Mouse (Mus musculus) natural killer cell, adult 2 months (primary cell): Measurements from ENCODE around the gene Col23a1.

Experiments
- DNase-seq, 2 experiments: peaks; one replicate each; pipeline ENCODE4 v3.0.0; 2022; ENCODE audit warnings: low spot score in 2 of 2

Col23a1 gene

GRCm38 (mm10) chr11:51431287-51431686, 141.6 kb downstream of the Col23a1 start:
- no peak for DNase-seq

- DNase-seq, result no peak
Measured at GRCm38 (mm10) chr11:51431968-51432367, 142.2 kb downstream of the Col23a1 start.

GRCm38 (mm10) chr11:51442006-51442405, 152.3 kb downstream of the Col23a1 start:
- no peak for DNase-seq

GRCm38 (mm10) chr11:51442599-51442998, 152.9 kb downstream of the Col23a1 start:
- DNase-seq, result no peak

GRCm38 (mm10) chr11:51443818-51444217, 154.1 kb downstream of the Col23a1 start:
- no peak for DNase-seq

- DNase-seq, result no peak
Measured at GRCm38 (mm10) chr11:51444649-51445048, 154.9 kb downstream of the Col23a1 start.

- no peak for DNase-seq
Measured at GRCm38 (mm10) chr11:51446711-51447425, 157.1 kb downstream of the Col23a1 start.

GRCm38 (mm10) chr11:51448256-51448655, 158.5 kb downstream of the Col23a1 start:
- no peak for DNase-seq

- DNase-seq, result no peak
Measured at GRCm38 (mm10) chr11:51448680-51449079, 159.0 kb downstream of the Col23a1 start.

- DNase-seq, result no peak
Measured at GRCm38 (mm10) chr11:51449881-51450280, 160.2 kb downstream of the Col23a1 start.

- DNase-seq, result no peak
Measured at GRCm38 (mm10) chr11:51451281-51451680, 161.6 kb downstream of the Col23a1 start.

- no peak for DNase-seq
Measured at GRCm38 (mm10) chr11:51451925-51452324, 162.2 kb downstream of the Col23a1 start.

GRCm38 (mm10) chr11:51453742-51454141, 164.0 kb downstream of the Col23a1 start:
- DNase-seq, result no peak

GRCm38 (mm10) chr11:51455501-51455900, 165.8 kb downstream of the Col23a1 start:
- DNase-seq, result no peak

- no peak for DNase-seq
Measured at GRCm38 (mm10) chr11:51457624-51458023, 167.9 kb downstream of the Col23a1 start.

- DNase-seq, result no peak
Measured at GRCm38 (mm10) chr11:51458649-51459048, 168.9 kb downstream of the Col23a1 start.

GRCm38 (mm10) chr11:51459569-51460043, 169.9 kb downstream of the Col23a1 start:
- DNase-seq, result no peak

- DNase-seq, result no peak
Measured at GRCm38 (mm10) chr11:51468737-51469136, 179.0 kb downstream of the Col23a1 start.

GRCm38 (mm10) chr11:51469341-51469831, 179.7 kb downstream of the Col23a1 start:
- DNase-seq, result no peak

GRCm38 (mm10) chr11:51470383-51471144, 180.8 kb downstream of the Col23a1 start:
- DNase-seq, result no peak

- no peak for DNase-seq
Measured at GRCm38 (mm10) chr11:51473686-51474085, 184.0 kb downstream of the Col23a1 start.

GRCm38 (mm10) chr11:51476543-51476942, 186.8 kb downstream of the Col23a1 start:
- no peak for DNase-seq

GRCm38 (mm10) chr11:51477571-51477970, 187.9 kb downstream of the Col23a1 start:
- DNase-seq, result no peak
